Mouse (Mus musculus): ENCODE measurements at regions not wholly inside any gene's neighbourhood (a gene's known extent, or its start where the extent isn't known, plus 50 kb on each side); places are given as distances from the start of the nearest gene placed in this dataset.

GRCm38 (mm10) chr7:70591361-70592256 lies 225.1 kb upstream of the Nr2f2 start:
- no peak for ATAC-seq
- no peak overlapping the region for H3K4me2 ChIP-seq (ENCODE audit: low read length)
- 26% methylated on average over 13 of the region's 13 CpGs for WGBS

GRCm38 (mm10) chr7:70589713-70590112 lies 223.2 kb upstream of the Nr2f2 start:
- Histone ChIP-seq H3K9ac (ENCODE audit: low read depth, low read length) (no peak overlapping the region), H3K4me1 (ENCODE audit: control insufficient read depth, insufficient read depth, low read depth, low read length) (no peaks in the 10 kb centered on the region), H3K4me3 (ENCODE audit: low read length) (no peak overlapping the region), H3K4me2 (ENCODE audit: low read length) (no peak overlapping the region), H3K27me3 (replicated peaks; ENCODE audit: control insufficient read depth, insufficient read depth, low read length) (no peaks in the 10 kb centered on the region), H3K9me3 (ENCODE audit: control insufficient read depth, low read length) (no peaks in the 10 kb centered on the region), H3K36me3 (ENCODE audit: control insufficient read depth, insufficient read depth, low read length) (no peaks in the 10 kb centered on the region), H3K27ac (ENCODE audit: low read depth, low read length) (no peak overlapping the region)
- 61% methylated on average over 5 of the region's 5 CpGs for WGBS
- no peak for ATAC-seq

More at GRCm38 (mm10) chr7:70591361-70592256, 225.1 kb upstream of the Nr2f2 start:
- no peak overlapping the region for H3K27ac ChIP-seq (ENCODE audit: low read depth, low read length)
- no peaks in the 10 kb centered on the region for H3K36me3 ChIP-seq (ENCODE audit: control insufficient read depth, insufficient read depth, low read length)
- H3K4me1 ChIP-seq (ENCODE audit: control insufficient read depth, insufficient read depth, low read depth, low read length), result no peaks in the 10 kb centered on the region
- no peak overlapping the region for H3K4me3 ChIP-seq (ENCODE audit: low read length)
- H3K27me3 ChIP-seq (replicated peaks; ENCODE audit: control insufficient read depth, insufficient read depth, low read length), result no peaks in the 10 kb centered on the region
- no peaks in the 10 kb centered on the region for H3K9me3 ChIP-seq (ENCODE audit: control insufficient read depth, low read length)
- no peak overlapping the region for H3K9ac ChIP-seq (ENCODE audit: low read depth, low read length)

GRCm38 (mm10) chr7:70588061-70588460 lies 221.5 kb upstream of the Nr2f2 start:
- H3K27ac ChIP-seq (ENCODE audit: low read depth, low read length), result no peak overlapping the region
- WGBS, result 95% methylated on average over 1 of the region's 1 CpGs
- no peak for ATAC-seq

GRCm38 (mm10) chr7:70584480-70584879 lies 217.9 kb upstream of the Nr2f2 start:
- Histone ChIP-seq H3K36me3 (ENCODE audit: control insufficient read depth, insufficient read depth, low read length) (no peaks in the 10 kb centered on the region), H3K9me3 (ENCODE audit: control insufficient read depth, low read length) (no peaks in the 10 kb centered on the region), H3K27me3 (replicated peaks; ENCODE audit: control insufficient read depth, insufficient read depth, low read length) (no peaks in the 10 kb centered on the region), H3K27ac (ENCODE audit: low read depth, low read length) (no peak overlapping the region), H3K4me2 (ENCODE audit: low read length) (no peak overlapping the region), H3K4me3 (ENCODE audit: low read length) (no peak overlapping the region), H3K9ac (ENCODE audit: low read depth, low read length) (no peak overlapping the region), H3K4me1 (ENCODE audit: control insufficient read depth, insufficient read depth, low read depth, low read length) (no peaks in the 10 kb centered on the region)
- 72% methylated on average over 13 of the region's 13 CpGs for WGBS
- ATAC-seq, result no peak

More at GRCm38 (mm10) chr7:70588061-70588460, 221.5 kb upstream of the Nr2f2 start:
- H3K4me3 ChIP-seq (ENCODE audit: low read length), result no peak overlapping the region
- H3K4me1 ChIP-seq (ENCODE audit: control insufficient read depth, insufficient read depth, low read depth, low read length), result no peaks in the 10 kb centered on the region
- H3K9ac ChIP-seq (ENCODE audit: low read depth, low read length), result no peak overlapping the region
- H3K9me3 ChIP-seq (ENCODE audit: control insufficient read depth, low read length), result no peaks in the 10 kb centered on the region
- no peaks in the 10 kb centered on the region for H3K36me3 ChIP-seq (ENCODE audit: control insufficient read depth, insufficient read depth, low read length)
- no peak overlapping the region for H3K4me2 ChIP-seq (ENCODE audit: low read length)
- H3K27me3 ChIP-seq (replicated peaks; ENCODE audit: control insufficient read depth, insufficient read depth, low read length), result no peaks in the 10 kb centered on the region

GRCm38 (mm10) chr7:70576112-70576910 lies 209.8 kb upstream of the Nr2f2 start:
- Histone ChIP-seq H3K9me3 (ENCODE audit: control insufficient read depth, low read length) (no peaks in the 10 kb centered on the region), H3K27ac (ENCODE audit: low read depth, low read length) (no peak overlapping the region), H3K36me3 (ENCODE audit: control insufficient read depth, insufficient read depth, low read length) (no peaks in the 10 kb centered on the region), H3K4me3 (ENCODE audit: low read length) (no peak overlapping the region), H3K27me3 (replicated peaks; ENCODE audit: control insufficient read depth, insufficient read depth, low read length) (no peaks in the 10 kb centered on the region), H3K4me1 (ENCODE audit: control insufficient read depth, insufficient read depth, low read depth, low read length) (peaks cover 3% of the 10 kb centered on the region; the same call in 1 of the 2 replicates), H3K4me2 (ENCODE audit: low read length) (peak overlapping the region; percentile 6; the same call in 1 of the 2 replicates), H3K9ac (ENCODE audit: low read depth, low read length) (no peak overlapping the region)
- ATAC-seq, result peak; percentile 14; the same call in 1 of the 2 replicates
- 36% methylated on average over 15 of the region's 15 CpGs for WGBS

- H3K4me2 ChIP-seq (ENCODE audit: low read length), result no peak overlapping the region
- no peak overlapping the region for H3K9ac ChIP-seq (ENCODE audit: low read depth, low read length)
- H3K9me3 ChIP-seq (ENCODE audit: control insufficient read depth, low read length), result no peaks in the 10 kb centered on the region
- no peaks in the 10 kb centered on the region for H3K36me3 ChIP-seq (ENCODE audit: control insufficient read depth, insufficient read depth, low read length)
- no peak for ATAC-seq
- H3K27ac ChIP-seq (ENCODE audit: low read depth, low read length), result no peak overlapping the region
- peaks cover 3% of the 10 kb centered on the region; the same call in 1 of the 2 replicates for H3K4me1 ChIP-seq (ENCODE audit: control insufficient read depth, insufficient read depth, low read depth, low read length)
- no peak overlapping the region for H3K4me3 ChIP-seq (ENCODE audit: low read length)
- WGBS, result 88% methylated on average over 2 of the region's 2 CpGs
- H3K27me3 ChIP-seq (replicated peaks; ENCODE audit: control insufficient read depth, insufficient read depth, low read length), result no peaks in the 10 kb centered on the region
Observed at GRCm38 (mm10) chr7:70575614-70576013, 209.1 kb upstream of the Nr2f2 start.

- no peak overlapping the region for H3K27ac ChIP-seq (ENCODE audit: low read depth, low read length)
- H3K4me2 ChIP-seq (ENCODE audit: low read length), result no peak overlapping the region
- H3K4me1 ChIP-seq (ENCODE audit: control insufficient read depth, insufficient read depth, low read depth, low read length), result peaks cover 3% of the 10 kb centered on the region; the same call in 1 of the 2 replicates
- no peaks in the 10 kb centered on the region for H3K27me3 ChIP-seq (replicated peaks; ENCODE audit: control insufficient read depth, insufficient read depth, low read length)
- ATAC-seq, result no peak
- H3K4me3 ChIP-seq (ENCODE audit: low read length), result no peak overlapping the region
- H3K9ac ChIP-seq (ENCODE audit: low read depth, low read length), result no peak overlapping the region
- 75% methylated on average over 6 of the region's 6 CpGs for WGBS
- H3K36me3 ChIP-seq (ENCODE audit: control insufficient read depth, insufficient read depth, low read length), result no peaks in the 10 kb centered on the region
- no peaks in the 10 kb centered on the region for H3K9me3 ChIP-seq (ENCODE audit: control insufficient read depth, low read length)
Observed at GRCm38 (mm10) chr7:70574194-70574593, 207.7 kb upstream of the Nr2f2 start.

GRCm38 (mm10) chr7:70565034-70565433 lies 198.5 kb upstream of the Nr2f2 start:
- Histone ChIP-seq H3K9me3 (ENCODE audit: control insufficient read depth, low read length) (no peaks in the 10 kb centered on the region), H3K27me3 (replicated peaks; ENCODE audit: control insufficient read depth, insufficient read depth, low read length) (no peaks in the 10 kb centered on the region), H3K9ac (ENCODE audit: low read depth, low read length) (no peak overlapping the region), H3K4me1 (ENCODE audit: control insufficient read depth, insufficient read depth, low read depth, low read length) (no peaks in the 10 kb centered on the region), H3K4me3 (ENCODE audit: low read length) (no peak overlapping the region), H3K36me3 (ENCODE audit: control insufficient read depth, insufficient read depth, low read length) (no peaks in the 10 kb centered on the region), H3K4me2 (ENCODE audit: low read length) (no peak overlapping the region), H3K27ac (ENCODE audit: low read depth, low read length) (no peak overlapping the region)
- WGBS, result 85% methylated on average over 1 of the region's 1 CpGs
- no peak for ATAC-seq

- H3K36me3 ChIP-seq (ENCODE audit: control insufficient read depth, insufficient read depth, low read length), result no peaks in the 10 kb centered on the region
- H3K27ac ChIP-seq (ENCODE audit: low read depth, low read length), result no peak overlapping the region
- no peak overlapping the region for H3K4me3 ChIP-seq (ENCODE audit: low read length)
- no peak overlapping the region for H3K9ac ChIP-seq (ENCODE audit: low read depth, low read length)
- 72% methylated on average over 5 of the region's 5 CpGs for WGBS
- no peaks in the 10 kb centered on the region for H3K27me3 ChIP-seq (replicated peaks; ENCODE audit: control insufficient read depth, insufficient read depth, low read length)
- H3K9me3 ChIP-seq (ENCODE audit: control insufficient read depth, low read length), result no peaks in the 10 kb centered on the region
- no peak for ATAC-seq
- H3K4me1 ChIP-seq (ENCODE audit: control insufficient read depth, insufficient read depth, low read depth, low read length), result no peaks in the 10 kb centered on the region
- no peak overlapping the region for H3K4me2 ChIP-seq (ENCODE audit: low read length)
Observed at GRCm38 (mm10) chr7:70548936-70549450, 182.5 kb upstream of the Nr2f2 start.
